Mouse (Mus musculus): ENCODE results near the gene 4933421I07Rik.

Gene 4933421I07Rik

GRCm38 (mm10) chr7:42447850-42448249 lies at the start of gene 4933421I07Rik:
Gene 4933421I07Rik (minus strand): TSS chr7:42448120.
- DNase-seq, result no peak

DNA sequence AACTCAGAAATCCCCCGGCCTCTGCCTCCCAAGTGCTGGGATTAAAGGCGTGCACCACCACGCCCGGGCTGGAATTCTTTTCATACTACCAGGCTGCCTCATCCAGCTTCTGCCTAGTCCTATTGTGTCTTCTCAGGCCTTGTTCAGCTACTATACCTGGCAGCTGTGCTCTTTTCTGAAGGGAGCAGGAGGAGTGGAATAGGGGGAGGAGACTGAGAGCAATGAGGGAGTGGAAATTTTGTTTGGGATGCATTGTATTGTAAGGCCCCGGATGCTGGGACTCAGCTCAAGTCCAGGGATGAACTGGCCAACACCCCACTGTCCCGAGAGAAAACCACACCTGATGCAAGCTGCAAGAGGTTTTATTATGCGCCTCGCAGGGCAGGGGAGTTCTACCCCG lies 49.4 kb upstream of the 4933421I07Rik start:
- DNase-seq, result no peak

DNA sequence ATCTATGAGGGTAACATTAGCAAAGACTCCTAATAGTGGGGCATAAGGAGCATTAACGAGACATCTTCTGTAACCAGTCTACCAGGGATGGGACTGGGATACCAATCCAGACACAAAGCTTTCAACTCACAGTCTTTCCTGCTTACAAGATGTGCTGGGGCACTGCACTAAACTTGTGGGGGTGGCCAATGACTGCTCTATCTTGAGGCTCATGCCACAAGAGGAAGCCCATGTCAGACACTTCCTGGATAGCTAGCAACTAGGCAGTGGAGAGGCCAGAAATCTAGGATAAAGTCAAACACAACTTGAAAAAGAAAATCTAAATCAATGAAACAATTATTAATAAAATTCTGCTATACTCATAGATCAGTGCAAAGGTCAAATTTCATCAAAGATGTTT lies 48.3 kb upstream of the 4933421I07Rik start:
- DNase-seq, result no peak

- DNase-seq, result no peak
Observed at GRCm38 (mm10) chr7:42490859-42491258, 42.9 kb upstream of the 4933421I07Rik start.

DNA sequence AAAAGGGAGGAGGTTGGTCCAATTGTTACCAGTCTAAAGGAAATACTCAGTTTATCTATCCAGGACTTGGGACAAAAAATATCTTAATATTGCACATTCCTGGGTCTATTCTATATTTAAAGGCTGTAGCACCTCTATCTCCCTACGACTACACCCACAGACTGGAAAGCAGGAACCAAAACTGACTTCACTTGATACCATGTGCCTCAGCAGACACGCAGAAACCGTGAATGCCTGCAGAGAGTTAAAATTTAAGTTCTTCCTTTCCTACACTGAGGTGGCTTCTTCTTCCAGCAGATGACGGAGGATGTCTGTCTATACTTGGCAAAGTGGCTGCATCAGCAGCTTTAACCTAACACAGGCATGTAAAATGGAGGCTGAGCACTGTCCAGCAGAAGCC lies 42.4 kb upstream of the 4933421I07Rik start:
- DNase-seq, result no peak

GRCm38 (mm10) chr7:42454640-42455039 lies 6.7 kb upstream of the 4933421I07Rik start:
- no peak for DNase-seq

GRCm38 (mm10) chr7:42450618-42451017 lies 2.7 kb upstream of the 4933421I07Rik start:
- no peak for DNase-seq

GRCm38 (mm10) chr7:42447352-42447751 lies 568 bp downstream of the 4933421I07Rik start:
- no peak for DNase-seq

Data from cerebellum, adult 8-10 months (tissue).